Mouse (Mus musculus) layer of hippocampus, adult 9-10 months (tissue): Measurements from ENCODE around the gene Gab1.

Experiments
- DNase-seq: peaks from one replicate; pipeline ENCODE4 v3.0.0; 2022; ENCODE audit warnings: low spot score

The Gab1 gene

DNA sequence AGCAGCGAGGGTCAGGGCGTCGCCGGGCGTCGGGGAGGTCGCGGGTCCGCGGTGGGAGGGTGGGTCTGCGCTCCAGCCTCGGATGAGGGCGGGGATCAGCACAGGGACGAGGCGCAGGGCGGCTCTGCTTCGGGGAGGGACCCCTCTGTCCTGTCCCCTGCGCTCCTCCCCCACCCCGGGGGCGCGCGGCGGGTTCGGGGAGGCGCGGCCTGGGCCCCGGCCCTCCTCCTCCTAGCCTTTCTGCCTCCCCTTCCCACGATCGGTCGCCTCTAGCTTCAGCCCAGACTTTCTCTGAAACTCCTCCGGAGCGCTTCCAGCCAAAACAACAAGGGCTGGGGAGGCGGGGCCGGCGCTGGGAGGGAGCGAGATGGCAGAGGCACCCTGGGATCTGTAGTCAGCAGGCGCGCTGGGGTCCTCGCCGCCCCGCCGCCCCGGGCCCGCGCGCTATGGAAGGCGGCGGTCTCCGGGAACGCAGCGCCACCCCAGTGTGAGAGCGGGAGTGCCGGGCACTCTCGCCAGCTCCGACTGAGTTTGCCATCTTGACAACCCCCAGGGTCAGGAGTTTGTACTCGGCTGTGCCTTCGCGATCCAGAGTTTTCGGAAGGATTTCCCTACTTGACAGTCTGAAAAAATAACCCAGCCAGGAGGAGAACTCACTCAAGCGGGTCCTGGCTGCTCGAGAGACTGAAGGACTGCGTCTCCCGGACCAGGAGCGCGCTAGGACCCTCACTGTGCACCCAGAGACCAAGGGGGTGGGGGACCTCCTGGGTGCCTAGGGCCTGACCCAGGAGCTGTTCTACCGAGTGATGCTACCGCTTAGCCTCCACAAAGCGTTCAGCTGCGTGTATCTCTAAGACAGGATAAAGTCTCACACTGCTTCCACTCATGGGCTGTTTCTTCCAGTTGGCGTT, at the start of gene Gab1:
Gene Gab1, minus strand, starts transcription at position 324 of the 911 bp plus-strand sequence.
- DNase-seq, result no peak

DNA sequence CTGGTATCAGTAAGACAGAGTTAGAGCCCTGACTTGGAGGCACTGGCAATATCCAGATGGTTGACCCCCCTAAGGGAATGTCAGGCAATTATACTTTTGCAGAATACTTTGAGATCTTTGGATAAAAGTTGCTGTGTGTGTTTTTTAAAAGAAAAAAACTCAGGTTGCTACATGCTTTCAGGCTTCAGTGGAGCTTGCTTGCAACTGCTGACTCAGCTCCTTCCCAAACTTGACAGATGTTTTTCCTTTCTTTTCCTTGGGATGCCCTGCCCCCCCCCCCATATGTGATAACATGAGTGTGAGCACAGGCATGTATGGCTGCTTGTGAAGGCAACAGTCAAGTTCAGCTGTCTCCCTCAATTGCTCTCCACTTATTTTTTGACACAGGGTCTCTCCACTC, 48.5 kb upstream of the Gab1 start:
- DNase-seq, result no peak

DNA sequence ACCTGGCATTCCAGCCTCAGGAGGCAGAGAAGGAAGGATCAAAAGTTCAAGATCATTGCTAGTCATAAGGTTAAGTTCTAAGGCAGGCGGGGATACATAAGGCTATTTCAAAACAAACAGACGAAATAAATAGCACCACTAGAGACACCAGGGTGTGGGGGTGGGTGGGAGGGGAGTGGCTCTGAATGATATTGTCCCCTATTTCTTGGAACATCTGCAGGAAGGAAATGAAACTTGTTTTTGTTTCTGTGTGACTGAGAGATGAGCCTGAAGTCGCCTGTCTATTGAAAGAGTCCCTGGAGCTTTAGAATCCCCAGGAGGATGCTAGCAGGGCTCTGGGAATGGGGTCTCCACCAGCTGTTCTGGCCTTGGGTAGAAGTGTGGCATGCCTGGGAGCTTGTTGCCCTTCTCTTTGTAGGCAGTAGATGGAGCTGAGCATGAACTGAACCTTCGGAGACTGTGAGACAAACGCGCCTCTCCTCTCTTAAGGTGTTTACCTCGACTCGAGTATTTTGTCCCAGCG, 43.5 kb upstream of the Gab1 start:
- DNase-seq, result no peak

DNA sequence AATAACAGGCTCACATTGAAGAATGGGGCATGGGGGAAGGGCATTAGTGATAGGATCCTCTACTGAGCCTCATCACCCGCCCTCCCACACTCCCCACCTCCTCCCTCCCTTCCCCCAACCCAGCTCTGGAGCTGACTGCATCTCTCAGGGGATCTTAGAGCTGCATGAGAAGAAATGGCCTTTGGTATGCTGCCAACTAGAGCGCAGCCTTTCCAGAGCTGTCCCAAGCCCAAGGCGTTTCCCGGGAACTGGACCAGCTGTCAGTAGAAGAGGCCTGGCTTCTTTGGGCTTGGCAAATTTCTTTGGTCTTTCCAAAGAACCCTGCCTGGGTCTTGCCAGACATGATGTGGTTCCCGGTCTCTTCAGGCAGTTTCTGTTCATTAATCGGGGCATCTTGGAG, 42.3 kb upstream of the Gab1 start:
- no peak for DNase-seq

DNA sequence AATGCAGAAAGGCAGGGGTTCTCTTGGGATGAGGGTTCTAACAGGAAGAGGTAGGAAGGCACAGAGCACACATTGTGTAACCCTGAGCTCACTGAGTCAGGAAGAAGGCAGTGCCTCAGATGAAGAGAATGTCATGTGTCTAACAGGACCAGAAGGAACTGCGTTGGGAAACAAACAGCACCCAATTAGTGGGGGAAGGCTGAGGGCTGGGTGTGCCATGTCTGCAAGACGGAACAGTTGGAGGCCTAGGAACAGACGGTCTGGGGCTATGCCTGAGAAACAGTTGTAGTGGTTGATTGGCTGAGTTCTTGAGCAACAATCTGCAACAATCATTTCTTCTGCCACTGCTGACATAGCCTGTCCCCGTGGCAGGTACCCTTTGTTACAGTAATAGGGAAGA, 38.8 kb upstream of the Gab1 start:
- DNase-seq, result no peak

DNA sequence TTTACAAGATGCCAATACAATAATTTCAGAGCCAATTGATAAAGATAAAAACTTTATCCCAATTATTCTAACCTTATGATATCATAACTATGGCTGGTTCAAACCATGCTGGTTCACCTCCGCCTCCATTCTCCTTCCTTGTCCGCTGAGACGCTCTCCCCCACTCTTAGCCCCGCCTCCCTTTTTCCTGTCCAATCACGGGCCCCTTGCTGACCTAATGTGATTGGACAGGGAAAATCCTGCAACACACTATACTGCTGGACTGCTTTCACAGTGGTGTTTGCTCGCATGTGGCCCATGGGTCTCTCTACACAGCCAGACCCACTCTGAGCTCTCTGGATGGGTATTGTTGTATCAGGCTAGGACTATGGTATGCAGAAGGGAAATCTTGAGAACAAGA, 38.2 kb upstream of the Gab1 start:
- no peak for DNase-seq

DNA sequence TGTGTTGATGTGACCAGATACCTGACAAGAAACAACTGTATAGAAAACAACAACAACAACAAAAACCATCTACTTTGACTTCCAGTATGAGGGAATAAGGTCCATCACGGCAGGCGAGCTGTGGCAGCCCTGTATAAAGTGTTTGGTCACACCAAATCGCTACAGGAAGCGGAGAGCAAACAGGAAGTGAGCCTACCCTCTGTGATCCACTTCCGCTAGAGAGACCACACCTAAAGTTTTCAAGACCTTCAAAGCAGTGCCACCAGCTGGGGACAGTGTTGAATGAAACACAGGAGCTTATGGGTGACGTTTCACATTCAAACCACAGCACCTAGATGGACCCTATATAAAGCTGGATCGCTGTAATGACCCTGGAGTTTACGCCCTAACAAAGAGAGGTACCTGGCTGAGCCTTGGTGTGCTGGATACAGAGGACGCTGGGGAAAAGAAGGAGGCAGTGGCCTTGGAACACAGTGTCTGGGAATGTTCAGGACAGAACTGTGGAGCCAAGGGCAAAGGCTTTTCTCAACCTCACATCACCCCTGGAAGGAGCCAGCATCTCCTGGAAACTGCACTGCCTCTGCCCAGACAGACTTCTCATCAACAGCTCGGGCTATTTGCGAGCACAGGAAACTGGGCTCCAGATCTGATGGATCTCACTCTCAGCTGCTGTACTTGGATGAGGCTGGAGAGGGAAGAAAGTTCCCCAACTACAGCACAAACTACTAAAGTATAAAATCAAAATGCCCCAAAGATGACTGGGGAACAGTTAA, 36.3 kb upstream of the Gab1 start:
- DNase-seq, result no peak

DNA sequence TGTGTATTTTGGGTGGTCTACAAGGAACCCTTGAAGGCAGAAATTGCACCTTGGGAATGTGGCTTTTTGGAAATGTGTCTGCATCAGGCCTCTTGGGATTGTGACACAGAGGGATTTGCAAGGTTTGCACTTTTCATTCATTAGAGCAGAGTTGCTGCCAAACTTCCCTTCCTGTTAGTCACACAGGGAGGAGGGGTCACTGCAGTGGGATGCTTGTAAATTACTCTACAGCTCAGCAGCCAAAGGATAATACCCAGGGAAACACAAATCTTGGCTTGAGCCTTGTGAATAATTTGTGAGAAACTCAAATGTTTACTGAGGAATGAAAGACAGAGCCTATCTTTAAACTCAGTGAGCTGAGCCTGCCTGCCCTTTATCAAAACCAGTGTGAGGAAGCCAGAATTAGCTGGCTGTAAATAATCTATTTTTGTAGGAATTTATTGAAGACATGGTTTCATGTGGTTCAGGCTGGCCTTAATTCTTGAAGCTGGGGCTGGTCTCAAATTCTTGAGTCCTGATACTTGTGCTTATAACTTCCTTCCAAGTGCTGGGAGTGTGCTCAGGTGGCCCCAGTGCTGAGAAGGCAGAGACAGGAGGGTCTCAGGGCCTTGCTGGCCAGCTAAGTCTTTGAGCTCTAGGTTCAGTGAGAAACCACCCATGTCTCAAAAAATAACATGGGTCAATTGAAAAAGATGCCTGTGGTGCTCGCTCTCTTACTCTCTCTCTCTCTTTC, 32.9 kb upstream of the Gab1 start:
- no peak for DNase-seq

DNA sequence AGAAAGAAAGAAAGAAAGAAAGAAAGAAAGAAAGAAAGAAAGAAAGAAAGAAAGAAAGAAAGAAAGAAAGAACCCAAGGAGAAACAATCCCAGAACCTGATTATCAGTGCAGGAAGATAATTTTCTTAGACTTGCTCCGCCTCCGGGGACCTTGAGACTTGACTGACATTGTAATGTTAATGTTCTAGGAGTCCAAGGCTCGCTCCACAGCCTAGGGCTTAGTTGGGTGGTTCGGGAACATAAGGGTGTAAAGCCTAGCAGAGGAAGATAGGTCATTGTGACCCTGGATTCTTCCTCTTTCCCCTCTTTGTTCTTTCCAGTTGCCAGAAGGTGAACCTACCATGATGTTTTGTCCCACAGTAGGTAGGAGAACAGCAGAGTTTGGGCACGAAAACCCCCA, 31.1 kb upstream of the Gab1 start:
- no peak for DNase-seq

DNA sequence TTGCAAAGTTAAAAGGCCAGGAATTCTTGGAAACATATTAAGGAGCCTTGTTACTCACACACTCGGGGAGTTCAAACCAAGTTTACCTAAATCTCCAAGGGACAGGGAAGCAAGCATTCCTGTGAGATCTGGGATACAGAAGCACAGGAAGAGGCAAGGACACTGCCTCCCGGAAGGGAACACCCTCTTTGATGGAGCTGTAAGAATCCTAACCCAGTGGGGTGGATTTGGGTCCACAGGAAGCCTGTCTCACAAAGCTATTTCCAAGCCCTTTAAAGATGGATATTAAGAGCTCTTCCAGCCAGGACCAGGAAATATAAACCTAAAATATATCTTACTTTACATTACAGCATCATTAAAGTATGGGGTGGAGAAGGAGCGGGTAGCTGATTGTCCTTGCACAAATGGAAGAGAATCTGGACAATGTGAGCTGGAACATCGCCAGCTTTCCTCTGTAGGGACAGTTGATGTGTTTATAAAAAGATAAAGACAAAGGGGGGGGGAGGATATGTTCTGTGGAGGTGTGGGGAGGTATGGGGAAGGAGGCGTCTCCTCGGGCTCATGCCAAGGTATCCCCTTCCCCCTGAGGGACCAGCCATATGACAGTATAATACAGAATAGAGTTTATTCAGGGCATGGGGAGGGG, 28.1 kb upstream of the Gab1 start:
- DNase-seq, result no peak

DNA sequence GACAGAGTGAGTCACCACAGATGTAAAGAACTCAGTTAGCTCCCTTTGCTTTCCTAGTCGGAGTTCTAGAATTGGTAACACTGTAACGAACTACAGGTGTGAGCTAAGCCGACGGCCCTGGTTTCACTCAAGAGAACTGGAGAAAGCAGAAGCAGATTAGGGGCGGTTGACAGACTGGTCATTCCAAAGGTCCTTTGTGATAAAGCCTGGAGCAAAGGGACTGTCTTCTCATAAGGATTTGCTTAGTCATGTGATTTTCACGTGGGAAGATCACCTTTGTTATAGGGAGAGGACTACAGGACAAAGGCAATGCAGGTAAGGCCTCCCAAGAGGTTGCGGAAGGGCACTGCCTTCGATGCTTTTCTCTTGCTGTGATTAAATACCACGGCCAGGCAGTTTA, 22.0 kb upstream of the Gab1 start:
- no peak for DNase-seq

DNA sequence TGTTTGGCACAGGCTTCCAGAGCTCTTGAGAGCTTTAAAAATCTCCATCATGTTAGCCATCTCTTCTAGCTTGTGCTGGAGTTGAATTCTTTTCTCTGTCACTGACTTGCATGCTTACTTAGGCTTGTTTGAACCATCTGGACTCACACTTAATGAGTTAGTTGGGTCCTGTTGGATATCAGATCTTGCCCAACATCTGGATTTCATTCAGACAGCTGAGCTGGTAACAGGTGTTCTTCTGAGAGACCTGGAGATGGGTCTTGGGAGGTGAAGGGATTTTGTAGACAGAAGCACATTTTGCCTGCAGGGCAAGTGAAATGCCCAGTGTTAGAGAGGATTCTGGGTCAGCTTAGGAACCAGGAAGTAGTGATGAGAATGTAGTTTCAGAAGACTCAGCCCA, 19.0 kb upstream of the Gab1 start:
- no peak for DNase-seq

DNA sequence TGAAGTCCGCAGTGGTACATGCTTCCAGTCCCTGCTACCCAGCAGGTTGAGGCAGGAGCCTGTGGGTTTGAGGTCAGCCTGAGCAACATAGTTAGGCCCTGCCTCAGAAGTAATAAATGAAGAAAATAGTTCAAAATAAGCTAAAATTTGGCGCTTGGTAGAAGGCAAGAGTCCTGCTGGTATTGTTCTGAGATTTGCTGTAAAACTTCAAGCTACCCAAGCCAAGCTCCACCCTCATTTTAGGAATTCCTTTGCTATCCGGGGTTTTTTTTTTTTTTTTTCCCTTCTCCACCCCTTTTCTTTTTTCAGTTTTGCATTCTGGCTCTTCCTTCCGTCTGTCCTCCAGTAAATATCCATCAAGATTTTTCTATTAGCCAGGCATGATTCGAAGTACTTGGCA, 15.7 kb upstream of the Gab1 start:
- DNase-seq, result no peak

DNA sequence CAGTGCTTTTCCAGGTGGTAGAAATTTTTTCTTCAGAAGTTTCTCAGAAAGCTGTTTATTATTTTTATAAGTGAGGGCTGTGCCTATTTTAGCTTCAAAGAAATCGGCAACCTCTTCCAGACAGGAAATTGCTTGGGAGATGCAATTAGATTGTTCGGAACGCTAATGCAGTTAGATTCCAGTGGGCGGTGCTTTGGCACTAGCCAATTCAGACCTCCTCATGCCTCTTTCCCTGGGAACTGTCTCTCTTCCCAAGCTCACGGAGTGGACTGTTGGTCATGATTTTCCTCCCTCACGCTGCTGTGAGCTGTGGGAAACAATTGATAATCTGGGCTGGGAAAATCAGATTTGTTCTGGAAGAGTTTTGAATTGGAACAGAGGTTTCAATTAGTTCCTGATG, 15.1 kb upstream of the Gab1 start:
- no peak for DNase-seq

DNA sequence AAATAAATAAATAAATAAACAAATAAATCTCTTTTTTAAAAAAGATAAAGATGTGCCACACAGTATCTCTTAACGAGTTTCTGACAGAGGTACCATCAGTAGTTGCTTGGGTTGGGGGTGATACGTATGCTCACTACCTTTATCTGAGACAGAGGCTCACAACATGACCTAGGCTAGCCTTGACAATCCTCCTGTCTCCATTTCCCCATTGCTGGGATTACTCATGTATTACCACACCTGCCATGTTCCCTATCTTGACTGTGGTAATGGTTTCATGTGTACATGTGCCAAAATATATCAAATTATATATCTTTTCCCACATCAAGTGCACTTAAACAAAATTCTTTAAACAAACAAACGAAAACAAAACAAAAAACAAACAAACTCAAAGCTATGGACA, 14.2 kb upstream of the Gab1 start:
- no peak for DNase-seq

DNA sequence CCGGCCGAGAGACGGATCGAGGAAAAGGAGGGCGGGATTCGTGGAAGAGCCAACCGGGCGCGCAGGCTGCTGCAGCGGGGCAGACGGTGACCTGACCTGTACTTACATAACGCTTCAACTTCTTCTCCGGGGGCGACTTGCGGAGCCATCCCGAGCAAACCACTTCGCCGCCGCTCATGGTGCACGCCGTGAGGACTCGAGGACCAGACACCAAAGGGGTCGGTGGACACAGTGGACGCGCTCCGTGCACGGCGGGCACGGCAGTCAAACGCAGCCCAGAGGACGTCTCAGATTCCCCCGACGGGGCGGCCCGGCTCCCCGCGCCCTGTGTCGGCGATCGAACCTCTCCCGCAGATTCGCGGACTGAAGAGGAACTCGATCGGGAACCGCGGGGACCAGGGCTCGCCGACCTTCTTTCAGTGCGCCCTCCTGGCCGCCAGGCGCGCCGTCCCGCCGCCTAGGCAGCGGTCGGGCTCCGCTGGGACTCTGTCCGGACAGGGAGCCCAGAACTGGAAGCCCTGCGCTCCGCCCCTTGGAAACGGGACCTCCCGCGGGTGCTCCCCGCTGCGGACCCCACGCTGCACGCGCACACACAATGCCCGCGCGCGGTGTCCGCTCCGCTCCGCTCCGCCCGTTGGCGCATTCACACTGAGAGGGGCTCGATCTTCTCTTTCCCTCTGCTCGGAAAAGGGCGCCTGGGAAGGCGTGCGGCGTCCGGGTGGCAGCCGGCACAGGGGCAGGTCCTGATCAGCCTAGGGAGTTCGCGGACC, 708 bp downstream of the Gab1 start:
- no peak for DNase-seq

DNA sequence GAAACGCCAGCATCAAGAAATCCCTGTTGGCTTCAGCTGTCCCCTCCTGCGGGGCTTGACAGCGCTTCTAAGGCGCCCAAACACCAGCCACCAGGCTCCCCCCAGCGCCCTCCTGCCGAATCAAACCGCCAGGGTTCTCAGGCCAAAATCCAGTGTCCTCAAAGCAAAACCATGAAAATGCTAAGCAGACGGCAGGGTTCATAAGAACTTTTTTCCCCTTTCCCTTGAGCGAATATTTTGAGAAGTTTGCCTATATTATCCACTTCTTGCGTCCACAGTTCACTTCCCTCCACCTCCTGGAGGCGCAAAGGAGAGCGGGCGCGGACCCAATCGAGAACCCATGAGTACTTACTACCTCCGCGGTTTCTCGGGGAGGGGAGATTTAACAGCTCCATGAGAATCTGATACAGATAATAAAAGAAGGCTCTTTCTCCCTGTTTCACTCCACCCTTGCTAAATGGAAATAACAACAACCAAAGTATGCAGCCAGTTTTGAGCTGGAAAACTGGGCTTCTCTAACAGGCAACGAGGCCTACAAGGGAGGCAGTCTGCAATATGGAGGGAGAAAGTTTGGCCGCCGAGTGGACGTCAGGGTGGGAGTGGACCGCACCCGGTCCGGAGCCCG, 1.4 kb downstream of the Gab1 start:
- DNase-seq, result no peak

DNA sequence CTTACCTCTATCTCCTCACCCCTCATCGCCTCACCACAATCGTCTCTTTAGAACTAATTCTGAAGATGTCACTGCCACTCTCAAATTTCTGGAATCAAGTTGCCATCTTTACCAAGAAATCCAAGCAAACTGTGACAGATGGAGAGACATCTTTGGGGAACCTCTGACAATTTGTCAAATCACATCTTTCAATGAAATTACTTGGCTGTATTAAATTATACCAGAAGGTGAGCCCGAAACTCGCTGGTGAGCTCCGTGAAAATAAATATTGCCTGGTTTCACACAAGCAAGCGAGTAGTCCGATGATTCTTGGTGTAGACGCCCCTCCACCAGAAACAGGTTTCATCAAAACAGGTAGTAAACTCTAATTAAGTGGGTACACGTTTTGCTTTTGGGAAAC, 2.2 kb downstream of the Gab1 start:
- DNase-seq, result no peak

DNA sequence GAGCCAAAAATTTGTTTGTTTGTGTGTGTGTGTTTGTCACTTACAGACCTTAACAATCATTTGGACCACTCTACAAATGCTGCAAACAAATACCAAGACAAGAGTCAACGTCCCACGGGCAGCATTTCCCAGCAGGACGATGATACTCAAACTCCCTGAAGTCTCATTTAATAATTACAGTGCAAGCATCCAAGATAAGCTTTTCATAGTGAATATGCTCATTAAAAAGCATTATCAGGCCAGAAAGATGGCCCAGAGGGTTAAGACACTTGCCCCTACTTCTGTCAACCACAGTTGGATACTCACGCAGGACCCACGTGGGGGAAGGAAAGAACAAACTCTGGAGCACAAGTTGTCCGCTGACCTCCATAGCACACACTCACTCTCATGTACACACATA, 4.8 kb downstream of the Gab1 start:
- no peak for DNase-seq

DNA sequence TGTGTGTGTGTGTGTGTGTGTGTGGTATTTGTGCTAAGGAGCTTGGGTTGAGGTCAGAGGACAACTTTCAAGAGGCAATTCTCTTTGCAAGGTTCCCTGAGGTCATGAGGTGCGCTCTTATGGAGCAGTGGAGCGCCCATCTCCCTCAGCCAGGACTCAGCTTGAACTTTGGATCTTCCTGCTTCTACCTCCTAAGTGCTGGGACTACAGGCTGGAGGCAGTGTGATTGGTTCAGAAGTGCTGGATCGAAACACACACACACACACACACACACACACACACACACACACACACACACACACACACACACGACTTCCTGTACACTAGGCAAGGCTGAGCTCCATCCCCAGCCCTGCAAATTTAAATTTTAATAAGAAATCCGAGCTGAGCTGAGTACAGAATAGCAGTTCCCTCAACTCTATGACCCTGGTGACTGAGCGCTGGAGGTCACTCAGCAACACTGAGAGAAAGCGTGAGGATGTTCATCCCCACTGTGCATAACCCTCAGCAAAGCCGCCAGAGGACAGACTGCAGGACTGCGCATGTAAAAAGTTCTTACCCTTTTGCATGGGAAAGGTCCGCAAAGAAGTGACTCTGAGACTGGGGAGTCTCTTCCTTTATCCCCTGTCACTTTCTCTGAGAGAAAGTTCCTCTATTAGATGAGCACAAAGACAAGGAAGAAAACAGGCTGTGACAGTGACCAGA, 6.4 kb downstream of the Gab1 start:
- DNase-seq, result no peak
